Comparison of ENCODE assay signal across 24 mouse cellular contexts in the genomic region with DNA sequence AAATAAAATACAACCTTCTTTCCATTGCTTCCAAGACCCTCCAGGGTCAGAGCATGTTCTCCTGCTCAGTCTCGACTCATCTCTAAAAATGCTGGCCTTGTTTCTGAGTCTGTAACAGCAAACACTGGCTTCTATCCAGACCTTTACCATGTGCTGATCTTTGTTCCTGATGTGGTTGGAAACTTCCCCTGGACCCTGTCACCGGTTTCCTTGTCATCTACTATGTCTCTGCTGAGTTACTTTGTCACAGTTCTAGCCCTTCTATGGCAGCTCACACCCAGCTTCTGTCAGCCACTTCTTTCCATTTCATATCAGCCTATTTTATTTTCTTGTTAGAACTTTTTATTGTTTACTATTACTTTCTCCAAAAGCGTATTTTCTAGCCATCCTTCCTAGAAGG.
"Had no signal": no experiment of that assay in that cellular context is flagged by ENCODE, and none has a peak within 500 bp of the region (broad histone marks: within the 10 kb centered on the region; RNA-seq: fewer than 3 reads in every experiment).

No protein-coding gene starts in this region.

- H3K4me1 ChIP-seq: heart, embryonic 10.5 days; heart, embryonic 12.5 days; hindbrain, embryonic 12.5 days; hindbrain, embryonic 15.5 days; kidney, embryonic 15.5 days; limb, embryonic 10.5 days; limb, embryonic 12.5 days had no signal

- H3K9ac ChIP-seq: heart, embryonic 12.5 days; hindbrain, embryonic 12.5 days; hindbrain, embryonic 15.5 days; kidney, embryonic 15.5 days; limb, embryonic 12.5 days had no signal

- H3K36me3 ChIP-seq: heart, embryonic 10.5 days; heart, embryonic 12.5 days; hindbrain, embryonic 12.5 days; hindbrain, embryonic 15.5 days; kidney, embryonic 15.5 days; limb, embryonic 10.5 days; limb, embryonic 12.5 days had no signal

- DNase-seq: gastrocnemius, postnatal 14 days; gastrocnemius, postnatal 36 days; heart, adult 18-20 months; heart, postnatal 10 days; heart, postnatal 4 days; kidney, adult 11 months; kidney, adult 2 months; kidney, adult 9 months; kidney, postnatal 14 days; kidney, postnatal 36 days; layer of hippocampus, adult 9-11 months; layer of hippocampus, postnatal 36 days; liver had no signal

- H3K27me3 ChIP-seq: heart, embryonic 12.5 days; hindbrain, embryonic 12.5 days; hindbrain, embryonic 15.5 days; kidney, embryonic 15.5 days; limb, embryonic 12.5 days had no signal

- H3K27ac ChIP-seq: heart, embryonic 10.5 days; hindbrain, embryonic 12.5 days; hindbrain, embryonic 15.5 days; hindbrain, postnatal 0 days; kidney, embryonic 15.5 days; kidney, postnatal 0 days; limb, embryonic 10.5 days; limb, embryonic 12.5 days had no signal

- ATAC-seq: hindbrain, postnatal 0 days; intestine, embryonic 16.5 days had no signal

- H3K4me2 ChIP-seq: heart, embryonic 12.5 days; hindbrain, embryonic 12.5 days; hindbrain, embryonic 15.5 days; kidney, embryonic 15.5 days; limb, embryonic 12.5 days; liver, embryonic 11.5 days had no signal

- H3K9me3 ChIP-seq: heart, embryonic 10.5 days; heart, embryonic 12.5 days; hindbrain, embryonic 12.5 days; hindbrain, embryonic 15.5 days; kidney, embryonic 15.5 days; limb, embryonic 10.5 days; limb, embryonic 12.5 days had no signal

- H3K4me3 ChIP-seq: heart, embryonic 10.5 days; heart, embryonic 12.5 days; hindbrain, embryonic 12.5 days; hindbrain, embryonic 15.5 days; kidney, embryonic 15.5 days; limb, embryonic 10.5 days; limb, embryonic 12.5 days had no signal
